Mouse (Mus musculus) midbrain, embryonic 15.5 days (tissue): ENCODE measurements around the gene Olfr1188. TPM values are rescaled to one million over a fixed set of nuclear protein-coding genes. Genes with fewer than 3 reads are reported as not detected.
"Not testable (repeated sequence)": the region's sequence is repeated elsewhere in the genome, so short reads cannot be mapped to it uniquely, and the experiment has no call there.

Source experiments
- ATAC-seq: fragments of 200-750 bp; cut with Nextera tagmentation; replicated peaks from 2 replicates; pipeline ENCODE4 v1.8.0; 2017; ENCODE audit warnings: moderate TSS enrichment
- H3K27ac ChIP-seq: fragments of 300-500 bp; sonication (generic); 2 replicates; pipeline ENCODE4 v1.5.1; 2015; ENCODE audit warnings: mild to moderate bottlenecking, inconsistent platforms
- H3K27me3 ChIP-seq: fragments of 300-500 bp; sonication (generic); replicated peaks from 2 replicates; pipeline ENCODE4 v1.6.1; 2015; ENCODE audit warnings: inconsistent platforms
- H3K36me3 ChIP-seq: fragments of 300-500 bp; sonication (generic); replicated peaks from 2 replicates; pipeline ENCODE4 v1.6.1; 2015; ENCODE audit warnings: inconsistent platforms
- H3K4me1 ChIP-seq: fragments of 300-500 bp; sonication (generic); 2 replicates; pipeline ENCODE4 v1.6.1; 2015; ENCODE audit warnings: inconsistent platforms
- H3K4me2 ChIP-seq: fragments of 300-500 bp; sonication (generic); 2 replicates; pipeline ENCODE4 v1.6.1; 2015; ENCODE audit warnings: inconsistent platforms, mild to moderate bottlenecking, moderate library complexity
- H3K4me3 ChIP-seq: fragments of 300-500 bp; sonication (generic); 2 replicates; pipeline ENCODE4 v1.5.1; 2015; ENCODE audit warnings: mild to moderate bottlenecking, inconsistent platforms
- H3K9ac ChIP-seq: fragments of 300-500 bp; sonication (generic); 2 replicates; pipeline ENCODE4 v1.6.1; 2015; ENCODE audit warnings: mild to moderate bottlenecking, inconsistent platforms
- H3K9me3 ChIP-seq: fragments of 300-500 bp; sonication (generic); 2 replicates; pipeline ENCODE4 v1.6.1; 2016; ENCODE audit warnings: inconsistent platforms
- WGBS: fragments of 180-500 bp; shearing (Covaris S2); methylation state at CpG from one replicate; pipeline ENCODE4 v1.1.7; 2015; ENCODE audit warnings: mixed read lengths; 5-methylcytosine and 5-hydroxymethylcytosine counted together
- polyA plus RNA-seq: library from polyadenylated mRNA; unstranded; fragments of >200 nt; fragmentation: Nextera tagmentation; extraction: Ambion mirVana; gene quantifications from 2 replicates; pipeline ENCODE4 v1.2.1, GENCODE M21; 2015

Olfr1188 gene
- not detected in 2 replicates for polyA plus RNA-seq

DNA sequence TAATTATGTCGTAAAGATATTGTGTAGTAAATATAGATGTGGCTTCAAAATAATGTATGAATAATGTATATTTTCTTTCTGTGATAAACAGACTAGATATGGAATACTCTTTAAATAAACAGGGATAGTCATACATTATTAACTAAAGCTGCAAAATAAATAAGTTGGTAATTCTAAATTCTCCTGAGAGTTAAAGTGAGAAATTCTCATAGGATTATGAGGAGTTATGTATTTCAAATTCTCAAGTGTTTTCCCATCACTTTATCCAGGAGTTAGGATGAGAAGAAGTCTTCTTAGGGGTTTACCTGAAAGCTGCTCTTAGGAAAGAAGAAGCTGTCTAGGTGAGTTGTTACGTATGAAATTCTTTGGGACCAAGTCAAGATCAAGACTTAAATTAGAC is at the start of gene Olfr1188:
Gene Olfr1188, plus strand, starts transcription at position 301 of the 400 bp plus-strand sequence.
- Histone ChIP-seq H3K4me2 (no peak within 1 kb of the TSS), H3K9me3 (no peaks in the 10 kb centered on the region), H3K27ac (no peak within 1 kb of the TSS), H3K9ac (no peak within 1 kb of the TSS), H3K4me3 (no peak within 1 kb of the TSS), H3K36me3 (no peaks in the 10 kb centered on the region), H3K27me3 (no peaks in the 10 kb centered on the region), H3K4me1 (no peaks in the 10 kb centered on the region)
- WGBS = 94% methylated on average over 2 of the region's 2 CpGs
- no peak for ATAC-seq

DNA sequence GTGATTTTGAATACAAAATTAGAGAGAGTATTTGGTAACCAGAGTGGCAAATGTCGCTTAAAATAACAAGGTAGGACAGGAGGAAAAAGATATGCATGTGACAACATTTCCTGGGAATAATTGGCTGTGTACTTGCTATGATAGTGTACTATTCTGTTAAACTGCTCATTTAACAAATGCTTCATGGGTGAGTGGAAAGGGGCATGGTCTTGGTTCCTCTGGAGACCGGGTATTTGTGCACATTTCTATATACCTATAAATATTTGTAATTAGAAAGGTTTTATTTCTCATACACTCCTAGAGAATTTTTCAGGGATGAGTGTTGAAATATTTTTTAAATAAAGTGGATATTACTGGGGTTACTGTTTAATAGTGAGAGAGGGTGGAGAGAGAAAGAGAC is 38.5 kb upstream of the Olfr1188 start, which contains the start of gene Olfr1186:
Gene Olfr1186, plus strand, starts transcription at position 301 of the 400 bp plus-strand sequence.
- Histone ChIP-seq H3K4me2 (no peak within 1 kb of the TSS), H3K4me3 (no peak within 1 kb of the TSS), H3K27ac (no peak within 1 kb of the TSS), H3K9ac (no peak within 1 kb of the TSS), H3K4me1 (no peaks in the 10 kb centered on the region), H3K36me3 (no peaks in the 10 kb centered on the region), H3K9me3 (no peaks in the 10 kb centered on the region), H3K27me3 (no peaks in the 10 kb centered on the region)
- no peak for ATAC-seq
- WGBS = 85% methylated on average over 2 of the region's 2 CpGs

DNA sequence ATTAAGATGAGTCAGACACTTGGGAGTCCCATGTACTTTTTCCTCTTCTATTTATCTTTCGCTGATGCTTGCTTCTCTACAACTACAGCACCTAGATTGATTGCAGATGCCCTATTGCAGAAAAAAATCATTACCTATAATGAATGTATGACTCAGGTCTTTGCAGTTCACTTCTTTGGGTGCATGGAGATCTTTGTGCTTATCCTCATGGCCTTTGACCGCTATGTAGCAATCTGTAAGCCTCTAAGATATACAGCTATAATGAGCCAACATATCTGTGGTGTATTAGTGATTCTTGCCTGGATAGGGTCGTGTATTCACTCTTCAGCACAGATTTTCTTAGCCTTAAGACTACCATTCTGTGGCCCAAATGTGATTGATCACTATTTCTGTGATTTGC is 31.0 kb upstream of the Olfr1188 start:
- Histone ChIP-seq H3K27me3 (no peaks in the 10 kb centered on the region), H3K4me1 (no peaks in the 10 kb centered on the region), H3K4me3 (no peak overlapping the region), H3K4me2 (no peak overlapping the region), H3K36me3 (no peaks in the 10 kb centered on the region), H3K27ac (no peak overlapping the region), H3K9ac (no peak overlapping the region), H3K9me3 (no peaks in the 10 kb centered on the region)
- 78% methylated on average over 3 of the region's 3 CpGs for WGBS
- no peak for ATAC-seq

- not testable (repeated sequence) for H3K36me3 ChIP-seq, H3K27ac ChIP-seq, ATAC-seq, H3K4me2 ChIP-seq, H3K27me3 ChIP-seq, H3K4me3 ChIP-seq, H3K9me3 ChIP-seq, H3K9ac ChIP-seq, H3K4me1 ChIP-seq
- WGBS = 93% methylated on average over 12 of the region's 12 CpGs
Observed at GRCm38 (mm10) chr2:88572696-88573095, 16.0 kb downstream of the Olfr1188 start.

DNA sequence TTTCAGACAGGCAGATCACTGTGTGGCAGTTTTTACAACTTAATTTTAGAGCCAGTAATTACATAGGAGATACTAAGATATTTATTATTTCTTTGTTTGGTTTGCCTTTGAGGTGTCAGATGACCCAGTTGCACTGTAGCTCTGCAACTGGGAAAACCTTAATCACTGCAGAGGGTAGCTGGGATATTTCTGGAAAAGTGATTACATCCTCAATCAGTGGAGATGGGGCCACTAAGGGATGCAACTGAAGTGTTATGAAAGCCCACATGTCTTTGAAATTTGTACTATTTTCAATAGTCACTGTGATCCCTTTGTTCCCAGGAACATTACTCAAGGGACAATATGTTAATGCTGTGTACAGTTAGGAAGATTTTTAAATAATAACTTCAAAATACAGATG is 29.4 kb downstream of the Olfr1188 start, which contains the start of gene Olfr1189:
Gene Olfr1189, plus strand, starts transcription at position 301 of the 400 bp plus-strand sequence.
- H3K36me3 ChIP-seq = no peaks in the 10 kb centered on the region
- no peak within 1 kb of the TSS for H3K9ac ChIP-seq
- ATAC-seq = no peak
- no peak within 1 kb of the TSS for H3K4me3 ChIP-seq
- no peaks in the 10 kb centered on the region for H3K4me1 ChIP-seq
- H3K4me2 ChIP-seq = no peak within 1 kb of the TSS
- no peaks in the 10 kb centered on the region for H3K9me3 ChIP-seq
- H3K27me3 ChIP-seq = no peaks in the 10 kb centered on the region
- H3K27ac ChIP-seq = no peak within 1 kb of the TSS

Other genes starting within 250 kb of the Olfr1188 start
- not detected in 2 replicates for gene Olfr1174-ps, start 241.8 kb upstream of the Olfr1188 start, polyA plus RNA-seq
- gene Olfr1175-ps, start 229.7 kb upstream of the Olfr1188 start, polyA plus RNA-seq = not detected in 2 replicates
- not detected in 2 replicates for gene Olfr1176, start 220.2 kb upstream of the Olfr1188 start, polyA plus RNA-seq
- not detected in 2 replicates for gene Olfr1177-ps, start 210.4 kb upstream of the Olfr1188 start, polyA plus RNA-seq
- gene Olfr1178, start 169.9 kb upstream of the Olfr1188 start, polyA plus RNA-seq = not detected in 2 replicates
- gene Olfr1179, start 150.5 kb upstream of the Olfr1188 start, polyA plus RNA-seq = not detected in 2 replicates
- gene Olfr1180, start 137.8 kb upstream of the Olfr1188 start, polyA plus RNA-seq = not detected in 2 replicates
- not detected in 2 replicates for gene Olfr1181, start 130.8 kb upstream of the Olfr1188 start, polyA plus RNA-seq
- gene Gm13757, start 107.8 kb upstream of the Olfr1188 start, polyA plus RNA-seq = not detected in 2 replicates
- gene Olfr1183, start 102.1 kb upstream of the Olfr1188 start, polyA plus RNA-seq = not detected in 2 replicates
- gene Olfr1184, start 73.3 kb upstream of the Olfr1188 start, polyA plus RNA-seq = not detected in 2 replicates
- not detected in 2 replicates for gene Olfr1185-ps1, start 63.6 kb upstream of the Olfr1188 start, polyA plus RNA-seq
- gene Olfr1186, start 38.4 kb upstream of the Olfr1188 start, polyA plus RNA-seq = not detected in 2 replicates
- gene Olfr1189, start 29.5 kb downstream of the Olfr1188 start, polyA plus RNA-seq = not detected in 2 replicates
- gene Olfr1191-ps1, start 83.6 kb downstream of the Olfr1188 start, polyA plus RNA-seq = not detected in 2 replicates
- gene Olfr1192-ps1, start 91.6 kb downstream of the Olfr1188 start, polyA plus RNA-seq = not detected in 2 replicates
- gene Olfr1193, start 118.7 kb downstream of the Olfr1188 start, polyA plus RNA-seq = not detected in 2 replicates
- gene Olfr1195, start 132.3 kb downstream of the Olfr1188 start, polyA plus RNA-seq = not detected in 2 replicates
- gene Olfr1196, start 147.7 kb downstream of the Olfr1188 start, polyA plus RNA-seq = not detected in 2 replicates
- gene Olfr1197, start 175.4 kb downstream of the Olfr1188 start, polyA plus RNA-seq = not detected in 2 replicates
- not detected in 2 replicates for gene Olfr1198, start 194.4 kb downstream of the Olfr1188 start, polyA plus RNA-seq
- not detected in 2 replicates for gene Olfr1199, start 203.5 kb downstream of the Olfr1188 start, polyA plus RNA-seq
- gene Olfr1200, start 213.6 kb downstream of the Olfr1188 start, polyA plus RNA-seq = not detected in 2 replicates
- gene Olfr1201, start 236.1 kb downstream of the Olfr1188 start, polyA plus RNA-seq = not detected in 2 replicates